Comparison of ENCODE assay signal across 27 mouse cellular contexts in the genomic region with DNA sequence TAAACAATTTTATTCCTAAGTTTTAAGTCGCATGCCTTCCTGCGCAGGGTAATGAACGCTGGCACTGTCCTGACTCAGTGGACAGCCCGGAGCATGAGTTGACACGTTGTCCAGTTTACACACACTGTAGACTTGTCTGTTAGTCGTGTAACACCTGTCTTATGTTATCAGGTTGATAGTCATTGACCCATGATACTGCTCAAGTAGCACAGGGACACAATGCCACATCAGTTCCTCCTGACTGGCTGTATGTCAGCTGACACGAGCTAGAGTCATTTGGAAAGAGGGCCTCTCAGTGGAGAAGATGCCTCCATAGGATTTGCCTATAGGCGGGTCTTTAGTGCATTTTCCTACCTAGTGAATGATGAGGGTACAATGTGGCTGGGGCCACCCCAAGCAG.
"Had no signal": no experiment of that assay in that cellular context is flagged by ENCODE, and none has a peak within 500 bp of the region (broad histone marks: within the 10 kb centered on the region; RNA-seq: fewer than 3 reads in every experiment).

No protein-coding gene starts in this region.

- DNase-seq: gastrocnemius, adult 2 months; gastrocnemius, postnatal 10 days; gastrocnemius, postnatal 25 days; heart, postnatal 10 days; heart, postnatal 4 days; kidney, adult 11 months; kidney, adult 2 months; kidney, adult 9 months; kidney, postnatal 14 days; kidney, postnatal 36 days; layer of hippocampus, adult 9-11 months; layer of hippocampus, postnatal 36 days; liver; liver, embryonic 13.5 days had no signal

- H3K4me3 ChIP-seq: gastrocnemius, adult 2 months; heart, embryonic 10.5 days; heart, embryonic 12.5 days; hindbrain, embryonic 10.5 days; hindbrain, embryonic 12.5 days; kidney, embryonic 15.5 days; limb, embryonic 10.5 days; limb, embryonic 12.5 days; liver, embryonic 13.5 days; liver, embryonic 15.5 days had no signal

- H3K4me2 ChIP-seq: heart, embryonic 12.5 days; hindbrain, embryonic 12.5 days; hindbrain, embryonic 14.5 days; kidney, embryonic 15.5 days; limb, embryonic 12.5 days; liver, embryonic 11.5 days; liver, embryonic 13.5 days; liver, embryonic 15.5 days had no signal

- H3K4me1 ChIP-seq: heart, embryonic 12.5 days; hindbrain, embryonic 10.5 days; hindbrain, embryonic 12.5 days; kidney, embryonic 15.5 days; limb, embryonic 10.5 days; limb, embryonic 12.5 days; liver, embryonic 13.5 days; liver, embryonic 15.5 days had no signal

- H3K9ac ChIP-seq: heart, embryonic 12.5 days; hindbrain, embryonic 12.5 days; hindbrain, embryonic 14.5 days; kidney, embryonic 15.5 days; limb, embryonic 12.5 days; liver, embryonic 13.5 days; liver, embryonic 15.5 days had no signal

- ATAC-seq: hindbrain, embryonic 16.5 days; inflammation-experienced regulatory T-cells, adult 6 months had no signal

- H3K27ac ChIP-seq: gastrocnemius, adult 2 months; heart, embryonic 10.5 days; hindbrain, embryonic 10.5 days; hindbrain, embryonic 12.5 days; hindbrain, embryonic 14.5 days; kidney, embryonic 15.5 days; kidney, postnatal 0 days; limb, embryonic 10.5 days; limb, embryonic 12.5 days; liver, embryonic 13.5 days; liver, embryonic 15.5 days had no signal

- H3K9me3 ChIP-seq: heart, embryonic 10.5 days; heart, embryonic 12.5 days; hindbrain, embryonic 10.5 days; hindbrain, embryonic 12.5 days; kidney, embryonic 15.5 days; limb, embryonic 10.5 days; limb, embryonic 12.5 days; liver, embryonic 13.5 days; liver, embryonic 15.5 days had no signal

- H3K27me3 ChIP-seq: heart, embryonic 12.5 days; hindbrain, embryonic 12.5 days; kidney, embryonic 15.5 days; limb, embryonic 12.5 days; liver, embryonic 13.5 days; liver, embryonic 15.5 days had no signal
